Mouse (Mus musculus): Measurements from ENCODE around the gene Myzap. TPM values are rescaled to one million over a fixed set of nuclear protein-coding genes. Genes with fewer than 3 reads are reported as not detected.

The Myzap gene
- total RNA-seq, 2 experiments from 2014 or later: 0.86 to 3.1 TPM

DNA sequence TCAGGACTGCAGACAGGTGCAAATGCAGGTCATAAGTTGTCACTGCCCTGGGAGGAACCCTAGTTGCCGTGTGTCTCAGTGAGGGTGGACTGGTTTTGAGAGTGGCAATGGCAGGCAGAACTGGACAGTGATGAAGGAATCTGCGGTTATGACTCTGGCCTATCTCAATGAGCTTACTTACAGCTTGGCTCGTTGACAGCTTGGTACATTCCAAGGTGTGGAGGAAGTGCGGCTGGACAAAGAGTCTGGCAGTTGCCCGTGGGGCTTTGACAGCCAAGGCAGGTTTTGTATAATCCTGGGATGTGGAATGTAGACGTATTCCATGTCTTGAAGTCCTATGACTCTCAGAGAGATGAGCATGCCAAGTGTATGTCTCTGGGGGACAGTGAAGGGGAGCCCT is 16.9 kb upstream of the Myzap start:
- DNase-seq (ENCODE audit: low spot score in 2 of 2): no peak
- intact Hi-C loops (cut with DNase I): no loop called here

DNA sequence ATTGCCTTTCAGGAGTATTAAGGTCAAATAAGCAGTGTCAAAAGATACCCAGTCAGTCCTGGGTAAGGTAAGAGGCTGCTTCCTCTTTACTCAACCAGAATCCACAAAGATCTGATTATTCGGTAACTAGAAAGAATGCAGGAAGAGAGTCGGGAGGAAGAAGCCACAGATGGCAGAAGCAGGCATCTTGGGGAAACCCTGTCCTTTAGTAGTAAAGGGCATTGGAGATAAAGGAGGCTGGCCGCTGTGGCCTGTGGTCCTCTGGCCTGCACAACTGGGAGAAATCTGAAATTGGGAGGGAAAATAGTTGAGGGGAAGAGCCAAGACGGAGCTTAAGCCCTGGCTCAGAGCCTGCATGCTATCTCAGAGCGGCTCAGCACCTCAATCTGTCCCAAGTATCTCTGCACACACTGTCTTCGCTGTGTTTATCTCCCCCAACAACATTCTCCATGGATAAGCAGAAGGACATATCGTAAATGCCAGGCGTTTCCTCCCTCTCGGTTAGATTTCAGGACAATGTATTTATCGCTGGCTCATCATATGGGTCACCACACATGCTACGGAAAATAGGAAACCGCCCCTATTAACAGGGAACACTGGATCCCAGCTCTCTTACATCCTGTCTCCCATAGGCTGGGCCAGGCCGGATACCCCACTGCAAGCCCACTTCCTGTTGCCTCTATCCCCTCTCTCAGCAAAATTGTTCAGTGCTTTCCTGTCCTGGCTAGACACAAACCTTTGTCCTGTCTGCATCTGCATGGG is 14.3 kb upstream of the Myzap start:
- no peak for DNase-seq (ENCODE audit: low spot score in 2 of 2)
- intact Hi-C loops (cut with DNase I): no loop called here

DNA sequence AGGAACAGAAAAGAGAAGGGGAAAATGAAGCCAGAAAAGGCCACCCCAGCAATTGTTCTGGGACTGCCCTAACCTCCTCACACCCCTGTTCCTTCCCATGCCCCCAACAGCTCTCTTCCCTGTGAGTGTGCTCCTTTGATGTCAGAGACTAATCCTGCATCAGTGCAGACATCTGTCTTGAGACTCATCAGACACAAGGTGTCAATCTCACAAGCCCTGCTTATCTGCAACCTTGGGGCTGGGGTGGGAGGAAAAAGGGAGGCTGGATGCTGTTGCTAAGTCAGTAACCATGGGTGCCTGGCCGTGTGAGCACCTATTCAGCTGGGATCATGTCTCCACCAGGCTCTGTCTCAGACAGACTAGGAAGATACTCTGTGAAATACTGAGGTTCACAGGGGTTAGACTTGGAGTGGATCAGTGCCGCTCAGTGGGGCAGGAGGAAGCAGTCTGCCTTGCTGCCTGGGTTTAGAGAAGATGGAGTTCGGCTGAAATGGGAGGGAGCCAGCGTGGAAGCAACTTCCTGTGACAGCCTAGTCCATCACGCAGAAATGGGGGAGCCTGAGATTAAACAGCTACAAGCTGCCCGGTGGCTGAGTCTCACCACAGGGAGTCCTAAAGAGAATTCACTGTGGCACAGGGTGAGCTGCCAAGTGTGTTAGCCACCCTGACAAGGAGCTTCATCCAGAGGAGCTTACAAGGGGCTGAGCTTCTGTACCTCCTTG is 12.9 kb upstream of the Myzap start:
- DNase-seq (ENCODE audit: low spot score in 2 of 2): no peak
- intact Hi-C loops (cut with DNase I): no loop called here

DNA sequence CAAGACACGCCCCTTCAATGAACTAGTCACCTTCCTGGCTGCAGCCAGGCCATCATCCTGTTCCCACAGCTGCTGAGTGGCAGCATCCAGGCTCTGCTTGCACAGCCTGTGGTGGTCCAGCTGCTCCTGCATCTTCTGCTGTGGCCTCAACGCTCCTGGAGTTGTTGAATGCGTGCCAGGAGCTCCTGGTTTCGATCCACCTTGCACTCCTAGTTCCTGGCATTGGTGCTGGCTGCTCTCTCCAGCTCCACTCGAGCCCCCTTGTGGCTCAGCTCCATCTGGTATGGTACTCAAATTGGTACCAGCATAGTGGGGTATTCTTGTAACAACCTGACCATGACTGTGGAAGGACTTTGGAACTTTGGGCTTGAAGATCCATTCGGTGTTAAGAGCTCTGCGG is 7.7 kb upstream of the Myzap start:
- no peak for DNase-seq (ENCODE audit: low spot score in 2 of 2)
- intact Hi-C loops (cut with DNase I): no loop called here

DNA sequence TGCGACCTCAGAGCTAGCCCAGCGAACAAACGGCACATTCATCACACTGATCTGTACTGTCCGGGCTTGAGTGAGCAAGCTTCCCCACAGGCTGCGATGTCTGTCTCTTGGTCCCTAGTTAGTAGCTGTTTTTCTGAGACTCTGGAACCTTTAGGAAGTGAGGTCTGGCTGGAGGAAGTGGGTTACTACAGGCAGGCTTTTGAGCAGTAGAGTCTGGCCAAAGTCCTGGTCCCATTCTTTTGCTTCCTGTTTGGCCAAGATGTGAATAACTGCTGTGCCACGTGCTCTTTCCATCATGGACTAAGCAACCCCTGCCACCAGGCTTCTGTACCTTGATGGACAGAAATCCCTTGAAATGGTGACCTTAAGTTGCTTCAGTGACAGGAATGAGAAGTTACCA is 4.7 kb upstream of the Myzap start:
- intact Hi-C loops (cut with DNase I): no loop called here
- no peak for DNase-seq (ENCODE audit: low spot score in 2 of 2)

DNA sequence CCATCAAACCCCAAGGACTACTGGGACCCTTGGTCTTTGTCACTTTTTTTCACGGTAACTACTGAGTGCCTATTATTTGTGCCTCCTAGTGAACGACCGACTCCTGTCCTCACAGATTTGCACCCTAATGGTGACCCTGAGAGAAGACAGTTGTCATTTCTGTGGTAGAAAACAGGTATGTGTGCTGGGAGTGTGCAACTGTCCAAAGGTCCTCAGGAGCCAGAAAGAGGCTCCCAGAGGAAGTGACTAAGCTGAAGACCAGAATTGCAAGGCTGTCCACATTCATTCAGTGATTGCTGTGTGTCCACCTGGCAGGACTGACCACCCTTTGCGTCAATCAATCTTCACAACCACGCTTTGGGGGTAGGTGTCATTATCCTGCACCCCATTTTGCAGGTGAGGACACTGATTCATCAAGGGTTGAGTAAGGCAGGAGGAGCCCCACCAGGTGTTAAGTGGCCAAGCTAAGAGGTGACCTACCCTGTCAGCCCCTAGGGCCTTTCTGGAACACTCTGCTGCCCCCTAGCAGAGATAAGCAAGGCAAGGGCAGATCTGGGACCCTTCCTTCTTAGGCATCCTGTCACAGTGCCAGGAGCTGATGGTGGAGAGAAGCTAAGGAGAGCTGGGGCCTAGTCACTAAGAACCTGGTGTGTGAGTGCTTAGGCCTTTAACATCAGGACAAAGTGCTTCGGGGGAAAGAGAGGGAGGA is 571 bp upstream of the Myzap start:
- intact Hi-C loops (cut with DNase I): no loop called here
- no peak for DNase-seq (ENCODE audit: low spot score in 2 of 2)

DNA sequence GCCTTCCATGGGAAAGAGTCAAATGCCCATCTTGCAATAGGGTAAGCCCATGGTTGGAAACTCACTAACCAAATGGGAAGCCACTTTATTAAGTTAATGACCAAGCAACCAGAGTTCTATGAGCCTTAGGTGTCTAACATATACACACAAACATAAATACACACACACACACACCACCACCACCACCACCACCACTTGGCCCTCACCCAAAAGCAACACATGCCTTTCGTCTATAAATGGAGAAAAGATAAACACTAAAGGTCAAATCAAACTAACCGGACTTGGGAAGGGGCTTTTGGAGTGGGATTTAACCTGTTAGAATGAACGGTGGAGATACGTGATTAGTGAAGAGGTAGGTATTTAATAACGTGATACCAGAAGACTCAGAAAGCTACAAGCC is 1.1 kb downstream of the Myzap start:
- intact Hi-C loops (cut with DNase I): no loop called here
- DNase-seq (ENCODE audit: low spot score in 2 of 2): no peak

DNA sequence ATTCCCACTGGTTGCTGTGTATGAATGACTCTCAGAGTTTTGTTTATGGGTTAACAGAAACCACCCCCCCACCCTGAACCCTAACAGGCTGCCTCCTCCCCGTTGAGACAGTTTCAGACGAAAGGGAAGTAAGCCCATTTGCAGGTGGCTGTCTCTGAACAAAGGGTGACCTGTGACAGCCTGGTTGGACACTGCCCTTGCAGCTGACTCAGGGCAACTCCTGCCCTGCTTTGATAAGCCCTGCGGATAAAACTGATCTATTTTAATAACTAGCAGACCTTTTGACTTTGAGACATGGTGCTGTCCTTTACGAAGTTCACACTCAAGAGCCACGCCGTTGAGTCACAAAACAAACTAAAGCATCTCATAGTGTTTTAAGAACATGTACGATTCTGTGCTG is 2.4 kb downstream of the Myzap start:
- DNase-seq (ENCODE audit: low spot score in 2 of 2): no peak
- intact Hi-C loops (cut with DNase I): no loop called here

DNA sequence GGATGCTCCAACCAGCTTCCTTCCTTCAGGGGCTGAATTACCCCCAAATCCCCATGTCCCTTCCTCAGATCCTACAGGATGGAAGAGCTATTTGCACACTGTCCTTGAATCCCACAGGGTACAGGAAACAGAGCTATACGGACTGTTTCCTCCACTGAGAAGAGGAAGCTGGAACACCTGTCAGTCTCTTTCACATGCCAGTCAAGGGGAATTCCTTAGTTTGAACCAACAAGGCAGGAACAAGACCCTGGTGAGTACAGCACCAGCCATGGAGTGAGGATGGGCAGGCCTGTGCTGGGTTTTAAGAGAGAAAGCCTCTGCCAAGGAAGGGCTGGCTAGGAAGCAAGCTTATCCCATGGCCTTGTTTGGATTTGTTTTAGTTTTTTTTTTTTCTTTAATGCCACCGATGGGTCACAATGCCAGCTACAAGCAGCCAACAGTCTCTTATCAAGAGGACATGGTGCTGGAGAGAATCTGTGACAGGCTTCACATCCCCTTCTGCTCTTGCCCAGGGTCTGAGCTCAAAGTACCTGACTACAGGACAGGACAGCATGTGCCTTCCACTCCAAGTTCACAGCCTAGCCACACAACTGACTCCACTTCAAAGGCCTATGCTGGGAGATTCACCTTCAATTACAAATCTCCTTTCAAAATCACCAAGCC is 3.1 kb downstream of the Myzap start:
- DNase-seq (ENCODE audit: low spot score in 2 of 2): no peak
- intact Hi-C loops (cut with DNase I): no loop called here

DNA sequence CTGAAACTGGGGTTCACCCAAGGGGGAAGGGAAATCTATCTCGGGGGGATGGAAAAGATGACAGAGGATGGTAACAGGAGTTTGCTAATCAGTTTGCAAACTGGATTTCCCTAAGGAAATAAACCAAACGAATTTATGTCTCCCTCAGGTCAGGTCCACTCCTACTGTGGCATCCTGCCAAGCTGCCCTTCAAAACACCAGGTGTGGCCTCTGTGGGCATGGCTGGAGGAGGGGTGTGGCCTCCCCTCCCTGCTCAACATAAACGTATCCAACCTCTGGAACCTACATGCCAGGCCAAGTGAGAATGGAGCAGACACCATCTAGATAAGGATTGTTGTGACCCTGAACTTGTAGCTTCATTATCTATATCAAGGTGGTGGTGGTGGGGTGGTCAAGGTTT is 5.8 kb downstream of the Myzap start:
- no peak for DNase-seq (ENCODE audit: low spot score in 2 of 2)
- intact Hi-C loops (cut with DNase I): no loop called here

DNA sequence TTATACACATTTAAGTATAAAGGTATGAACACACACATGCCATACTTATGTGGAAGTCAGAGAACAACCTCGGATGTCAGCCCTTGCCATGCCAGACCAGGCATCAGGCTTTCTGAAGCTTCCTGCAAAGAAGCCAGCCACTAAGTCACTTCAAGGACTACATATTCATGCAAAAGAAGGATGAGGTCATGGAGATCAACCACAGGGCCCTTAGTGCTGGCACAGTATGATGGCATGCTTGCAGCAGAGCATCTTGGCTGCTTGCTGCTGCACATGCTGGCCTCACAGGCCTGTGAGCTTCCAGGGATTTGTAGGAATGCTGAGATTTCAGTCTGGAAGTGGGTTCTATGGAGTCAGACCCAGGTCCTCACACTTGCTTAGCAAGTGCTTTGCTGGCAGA is 9.4 kb downstream of the Myzap start:
- intact Hi-C loops (cut with DNase I): no loop called here

DNA sequence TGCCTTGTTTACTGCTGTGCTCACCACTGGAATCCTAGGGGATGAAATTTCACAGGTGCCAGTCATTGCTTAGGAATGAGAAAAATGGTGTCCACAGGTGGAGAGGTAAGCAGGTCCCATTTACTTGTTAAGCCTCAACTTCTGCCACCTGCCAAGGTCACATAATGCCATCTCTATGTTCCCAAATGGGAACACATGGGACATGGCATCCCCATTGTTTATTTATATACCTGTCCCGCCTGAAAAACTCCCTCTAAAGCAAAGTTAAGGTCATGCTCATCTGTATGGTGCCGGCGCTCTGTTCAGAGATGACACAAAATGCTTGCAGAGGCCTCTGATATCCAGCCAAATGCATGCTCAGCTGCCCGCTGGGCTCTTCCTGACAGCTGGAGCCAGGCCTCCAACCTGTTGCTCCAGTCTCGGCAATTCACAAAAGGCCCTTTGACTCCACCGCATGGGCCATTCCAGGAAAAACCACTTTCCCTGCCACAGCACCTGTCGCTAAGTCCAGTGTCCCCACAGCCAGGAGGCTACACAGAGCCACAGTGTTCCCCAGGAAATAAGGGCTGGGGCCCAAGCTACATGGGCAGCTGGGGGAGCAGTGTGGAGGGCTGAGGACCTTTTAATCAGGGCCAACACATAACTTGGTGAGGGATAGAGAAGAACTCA is 13.1 kb downstream of the Myzap start:
- no peak for DNase-seq (ENCODE audit: low spot score in 2 of 2)
- intact Hi-C loops (cut with DNase I): no loop called here

More for the DNA sequence above, 9.4 kb downstream of the Myzap start:
- DNase-seq (ENCODE audit: low spot score in 2 of 2): no peak

DNA sequence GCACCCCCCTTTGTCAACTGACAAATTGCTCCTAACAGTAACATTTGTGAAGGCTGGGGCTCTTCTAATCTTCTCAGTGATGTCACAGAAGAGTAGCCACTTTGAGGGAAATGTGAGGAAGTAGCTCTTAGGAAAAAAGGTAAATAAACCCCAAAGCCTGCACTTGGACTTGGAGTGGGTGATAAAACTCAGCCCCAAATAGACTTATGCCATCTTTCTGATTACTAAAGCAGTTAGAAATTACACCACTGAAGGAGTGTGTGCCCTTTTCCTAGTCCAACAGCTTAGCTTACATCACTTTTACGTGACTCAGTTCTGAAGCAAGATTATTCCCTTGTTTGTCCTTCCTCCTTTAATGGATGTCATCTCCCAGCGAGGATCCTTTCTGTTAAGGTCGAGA is 17.7 kb downstream of the Myzap start:
- DNase-seq (ENCODE audit: low spot score in 2 of 2): no peak
- intact Hi-C loops (cut with DNase I): no loop called here

DNA sequence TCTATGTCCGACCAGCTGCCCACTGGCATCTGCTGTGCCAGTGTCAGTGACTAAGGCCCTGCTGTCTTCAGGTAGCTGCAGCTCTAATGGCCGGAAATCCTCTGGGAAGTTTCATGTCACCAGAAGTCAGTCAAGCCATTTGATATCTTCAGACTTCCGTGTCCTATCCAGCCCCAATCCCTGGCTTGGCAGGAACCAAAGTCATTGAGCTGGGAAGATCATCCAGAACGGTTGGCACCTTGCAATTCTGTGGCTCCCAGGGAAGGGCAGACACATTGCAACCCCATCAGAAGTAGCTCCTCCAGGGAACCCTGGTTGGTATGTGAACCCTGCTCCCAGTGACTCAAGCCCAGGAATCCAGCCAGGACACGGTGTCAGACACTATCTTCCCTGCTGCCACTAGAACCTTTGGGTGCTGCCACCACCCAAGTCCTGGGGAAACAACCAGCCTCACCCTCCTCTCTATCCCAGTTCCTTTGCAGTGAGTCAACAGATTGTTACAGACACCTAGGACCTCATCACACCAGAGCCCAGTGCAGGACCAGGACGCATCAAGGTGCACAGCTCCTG is 18.3 kb downstream of the Myzap start:
- no peak for DNase-seq (ENCODE audit: low spot score in 2 of 2)

DNA sequence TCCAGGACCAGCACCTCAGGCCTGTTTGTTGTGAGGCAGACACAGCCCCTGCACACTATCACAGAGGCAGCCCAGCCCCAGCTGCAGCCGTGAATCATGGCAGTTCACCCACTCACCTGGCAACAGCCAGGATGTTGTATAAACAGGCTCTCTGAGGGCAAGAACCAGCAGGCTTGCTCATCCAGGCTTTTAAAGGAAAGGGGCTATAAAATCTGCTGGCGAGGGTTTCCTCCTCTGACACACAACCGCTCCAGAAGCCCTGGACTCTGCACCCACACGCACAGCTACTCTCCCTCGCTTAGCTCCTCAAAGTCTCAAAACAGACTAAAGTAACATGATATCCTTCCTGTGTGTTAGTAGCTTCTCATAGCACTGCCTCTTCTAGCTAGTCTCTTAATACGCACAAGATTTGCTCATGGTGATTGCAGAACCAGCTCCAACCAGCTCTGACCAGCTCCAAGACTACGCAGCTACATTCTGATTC is 21.0 kb downstream of the Myzap start:
- intact Hi-C loops (cut with DNase I): no loop called here
- DNase-seq (ENCODE audit: low spot score in 2 of 2): peak; percentile 38

More for the DNA sequence above, 18.3 kb downstream of the Myzap start:
- intact Hi-C loops (cut with DNase I): no loop called here

DNA sequence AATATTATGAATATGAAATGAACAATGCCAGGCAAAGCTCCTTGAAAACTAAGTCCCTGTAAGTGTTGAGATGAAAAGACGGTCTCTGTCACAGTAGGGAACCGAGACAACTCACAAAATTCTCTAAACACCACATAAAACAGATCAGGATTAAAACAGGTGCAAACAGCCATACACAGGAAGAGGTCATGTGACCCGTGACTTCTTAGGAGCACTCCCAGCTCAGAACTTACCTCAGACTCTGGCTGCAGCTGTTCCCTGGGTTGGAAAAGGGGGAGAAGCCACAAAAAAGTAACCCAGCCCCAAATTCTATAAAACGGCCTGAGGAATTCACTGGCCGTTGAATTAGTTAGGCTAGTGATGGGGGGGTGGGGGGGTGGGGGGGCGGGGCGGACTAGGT is 22.0 kb downstream of the Myzap start:
- intact Hi-C loops (cut with DNase I): no loop called here
- DNase-seq (ENCODE audit: low spot score in 2 of 2): no peak

DNA sequence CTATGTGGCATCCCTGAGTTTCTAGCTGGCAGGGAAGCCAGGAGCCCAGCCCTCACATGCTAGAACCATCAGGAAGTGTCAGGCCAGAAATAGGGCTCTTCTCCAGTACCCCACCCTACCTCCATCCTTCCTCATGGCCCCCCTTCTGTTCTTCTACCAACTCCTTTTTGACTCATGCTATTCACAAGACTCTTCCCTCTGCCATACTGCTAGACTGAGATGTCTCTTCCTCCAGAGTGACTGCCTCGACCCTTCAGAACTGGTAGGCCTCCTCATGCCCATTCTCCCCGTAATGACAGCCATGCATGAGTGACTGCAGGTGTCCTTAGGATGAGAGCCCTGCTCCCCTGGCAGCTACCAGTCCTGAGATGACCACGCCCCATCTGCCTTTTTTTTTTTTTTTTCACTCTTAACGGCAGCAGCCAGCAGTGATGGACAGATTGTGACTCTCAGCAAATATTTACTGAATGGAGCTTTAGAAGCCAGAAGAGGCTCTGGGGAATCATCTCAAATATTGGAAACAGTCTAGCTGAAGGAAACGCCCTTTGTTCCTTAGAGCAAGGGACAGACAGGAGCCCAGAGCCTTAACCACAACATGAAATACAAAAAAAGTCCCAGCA is 23.7 kb downstream of the Myzap start:
- DNase-seq (ENCODE audit: low spot score in 2 of 2): no peak
- intact Hi-C loops (cut with DNase I): no loop called here

DNA sequence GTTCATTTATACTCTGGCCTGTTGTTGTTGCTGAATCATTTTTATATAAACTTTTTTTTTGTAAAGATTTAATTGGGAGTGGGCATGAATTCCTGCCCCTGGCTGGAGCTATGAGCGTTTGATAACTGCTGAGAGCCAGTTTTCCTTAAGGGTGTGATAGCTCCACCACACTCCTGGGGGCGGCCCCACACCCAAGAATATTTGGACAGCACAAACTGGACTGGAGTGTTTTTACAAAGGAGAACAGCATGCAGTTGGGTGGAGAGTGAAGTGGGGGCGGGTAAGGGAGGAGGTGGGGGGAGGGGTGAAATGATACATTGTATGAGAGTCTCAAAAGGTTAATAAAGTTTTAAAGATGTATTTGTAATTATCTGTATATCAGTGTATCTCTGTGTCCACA is 24.8 kb downstream of the Myzap start:
- intact Hi-C loops (cut with DNase I): no loop called here
- DNase-seq (ENCODE audit: low spot score in 2 of 2): no peak

DNA sequence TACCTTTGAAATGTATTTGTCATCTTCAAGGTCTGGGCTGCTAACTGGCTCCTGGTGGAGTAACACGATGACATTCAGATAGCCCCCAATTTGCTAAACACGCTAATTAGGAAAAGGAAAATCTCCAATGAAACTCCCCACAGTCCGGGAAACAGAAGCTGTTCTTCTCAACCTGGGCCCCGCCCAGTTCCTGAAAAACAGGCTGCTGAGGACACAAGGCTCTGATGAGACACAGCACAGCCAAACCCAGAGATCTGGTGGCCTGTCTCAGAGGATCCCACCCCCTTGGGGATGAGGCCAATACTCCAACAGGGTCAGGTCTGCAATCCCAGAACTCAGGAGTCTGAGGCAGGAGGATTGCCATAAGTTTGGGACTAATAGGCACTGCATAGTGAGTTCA is 25.4 kb downstream of the Myzap start:
- DNase-seq (ENCODE audit: low spot score in 2 of 2): no peak
- intact Hi-C loops (cut with DNase I): no loop called here
